Mouse (Mus musculus): ENCODE measurements around the gene Rps6kb2. TPM values are rescaled to one million over a fixed set of nuclear protein-coding genes. Genes with fewer than 3 reads are reported as not detected.

Gene Rps6kb2
- polyA plus RNA-seq, 1 experiment: 79.5 TPM

GRCm38 (mm10) chr19:4190831-4191334 lies 27.7 kb upstream of the Rps6kb2 start, which contains the start of gene Tbc1d10c:
Tbc1d10c (minus strand) TSS chr19:4191284.
- Histone ChIP-seq H3K4me1 (ENCODE audit: control insufficient read depth, insufficient read depth, low read length) (peaks cover 7% of the 10 kb centered on the region; the same call in 1 of the 2 replicates), H3K4me3 (ENCODE audit: insufficient read depth, low read length) (peak within 1 kb of the TSS; percentile 97), H3K27ac (ENCODE audit: insufficient read depth, low read length) (peak within 1 kb of the TSS; percentile 93)
- TF ChIP-seq POLR2A (IDR thresholded peaks at IDR 0.05; ENCODE audit: extremely low read depth, insufficient read depth, low read length): no peak
- TF ChIP-seq CTCF (IDR thresholded peaks at IDR 0.05; ENCODE audit: extremely low read depth, insufficient read depth, low read length): no peak

DNA sequence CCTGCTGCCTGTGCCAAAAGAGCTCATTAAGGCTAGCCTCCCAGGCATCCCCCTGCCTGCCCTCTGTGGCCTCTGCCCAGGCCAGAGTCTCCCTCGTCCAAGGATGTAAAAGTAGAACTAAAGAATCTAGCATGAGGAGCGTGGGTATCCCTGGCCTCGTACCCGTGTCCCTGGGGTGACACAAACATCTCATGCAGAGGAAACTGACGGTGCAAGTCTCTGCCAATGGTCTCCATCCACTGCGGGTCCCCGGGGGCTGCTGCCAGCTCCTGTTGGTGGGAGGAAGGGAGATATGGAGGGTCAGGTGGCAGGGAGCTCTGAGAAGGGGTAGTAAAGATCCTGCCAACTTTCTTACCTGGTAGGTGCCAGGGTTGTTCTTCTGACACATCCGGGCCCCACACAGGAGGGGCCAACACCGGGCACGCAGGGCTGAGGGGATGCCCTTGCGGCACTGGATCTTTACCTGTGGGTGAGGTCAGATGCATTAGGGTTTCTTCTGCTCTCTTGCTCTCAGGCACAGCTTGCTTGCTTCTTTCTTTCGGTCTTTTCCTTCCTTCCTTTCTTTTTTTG lies 26.0 kb upstream of the Rps6kb2 start:
- Histone ChIP-seq H3K4me1 (ENCODE audit: control insufficient read depth, insufficient read depth, low read length) (peaks cover 5% of the 10 kb centered on the region; the same call in 1 of the 2 replicates), H3K4me3 (ENCODE audit: insufficient read depth, low read length) (no peak overlapping the region), H3K27ac (ENCODE audit: insufficient read depth, low read length) (no peak overlapping the region)
- TF ChIP-seq POLR2A (IDR thresholded peaks at IDR 0.05; ENCODE audit: extremely low read depth, insufficient read depth, low read length) (no peak), CTCF (IDR thresholded peaks at IDR 0.05; ENCODE audit: extremely low read depth, insufficient read depth, low read length) (no peak)

DNA sequence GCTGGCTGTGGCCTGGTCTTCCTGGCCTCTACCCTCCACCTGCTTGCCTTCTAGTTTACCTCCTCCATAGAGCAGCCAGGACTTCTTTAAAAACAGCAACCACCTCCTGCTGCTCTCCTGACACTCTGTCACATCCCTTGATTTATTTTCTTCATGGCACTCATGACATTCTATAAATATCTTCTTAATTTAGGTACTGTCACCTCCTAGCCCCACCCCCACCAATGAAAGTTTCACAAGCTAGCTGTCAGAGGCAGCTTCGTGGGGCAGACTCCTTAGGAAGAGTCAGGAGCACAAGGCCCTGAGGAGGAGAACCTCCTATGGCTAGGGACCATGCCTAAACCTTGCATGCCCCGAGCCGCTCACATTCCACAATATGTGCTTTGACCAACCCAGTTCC lies 24.1 kb upstream of the Rps6kb2 start:
- H3K27ac ChIP-seq (ENCODE audit: insufficient read depth, low read length): no peak overlapping the region
- TF ChIP-seq CTCF (IDR thresholded peaks at IDR 0.05; ENCODE audit: extremely low read depth, insufficient read depth, low read length) (no peak), POLR2A (IDR thresholded peaks at IDR 0.05; ENCODE audit: extremely low read depth, insufficient read depth, low read length) (no peak)
- H3K4me3 ChIP-seq (ENCODE audit: insufficient read depth, low read length): no peak overlapping the region
- H3K4me1 ChIP-seq (ENCODE audit: control insufficient read depth, insufficient read depth, low read length): peaks cover 2% of the 10 kb centered on the region; the same call in 1 of the 2 replicates

- Histone ChIP-seq H3K27ac (ENCODE audit: insufficient read depth, low read length) (no peak overlapping the region), H3K4me3 (ENCODE audit: insufficient read depth, low read length) (no peak overlapping the region), H3K4me1 (ENCODE audit: control insufficient read depth, insufficient read depth, low read length) (peaks cover 4% of the 10 kb centered on the region)
- no peak for TF ChIP-seq POLR2A (IDR thresholded peaks at IDR 0.05; ENCODE audit: extremely low read depth, insufficient read depth, low read length)
- TF ChIP-seq CTCF (IDR thresholded peaks at IDR 0.05; ENCODE audit: extremely low read depth, insufficient read depth, low read length): no peak
Observed at GRCm38 (mm10) chr19:4184976-4185975, 22.1 kb upstream of the Rps6kb2 start.

DNA sequence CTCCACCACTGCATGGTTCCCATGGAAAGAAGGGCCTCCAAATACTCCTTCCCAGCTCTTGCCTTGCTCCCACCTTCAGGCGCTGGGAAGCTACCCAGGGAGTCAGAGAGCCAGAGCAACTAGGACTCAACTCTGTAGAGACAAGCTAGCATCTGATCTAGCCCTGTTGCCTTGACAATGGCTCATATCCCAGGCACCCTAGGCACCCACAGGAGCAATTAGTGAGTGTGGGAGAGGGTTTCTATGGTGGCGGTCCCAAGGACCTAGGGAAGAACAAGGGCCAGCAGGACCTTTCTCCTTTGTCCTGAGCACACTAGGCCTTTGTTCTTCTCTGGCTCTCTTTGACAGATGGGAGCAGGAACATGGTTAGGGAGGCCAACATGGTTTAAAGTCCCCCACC lies 20.5 kb upstream of the Rps6kb2 start:
- peaks cover 4% of the 10 kb centered on the region for H3K4me1 ChIP-seq (ENCODE audit: control insufficient read depth, insufficient read depth, low read length)
- TF ChIP-seq POLR2A (IDR thresholded peaks at IDR 0.05; ENCODE audit: extremely low read depth, insufficient read depth, low read length) (no peak), CTCF (IDR thresholded peaks at IDR 0.05; ENCODE audit: extremely low read depth, insufficient read depth, low read length) (no peak)
- H3K4me3 ChIP-seq (ENCODE audit: insufficient read depth, low read length): no peak overlapping the region
- H3K27ac ChIP-seq (ENCODE audit: insufficient read depth, low read length): peak overlapping the region; percentile 88

GRCm38 (mm10) chr19:4181892-4182291 lies 18.7 kb upstream of the Rps6kb2 start:
- TF ChIP-seq POLR2A (IDR thresholded peaks at IDR 0.05; ENCODE audit: extremely low read depth, insufficient read depth, low read length) (0 out of 2 replicates have a peak, but pooled peaks have one; percentile 47), CTCF (IDR thresholded peaks at IDR 0.05; ENCODE audit: extremely low read depth, insufficient read depth, low read length) (no peak)
- Histone ChIP-seq H3K4me1 (ENCODE audit: control insufficient read depth, insufficient read depth, low read length) (peaks cover 4% of the 10 kb centered on the region), H3K4me3 (ENCODE audit: insufficient read depth, low read length) (no peak overlapping the region), H3K27ac (ENCODE audit: insufficient read depth, low read length) (no peak overlapping the region)

GRCm38 (mm10) chr19:4180411-4180810 lies 17.3 kb upstream of the Rps6kb2 start:
- Histone ChIP-seq H3K4me1 (ENCODE audit: control insufficient read depth, insufficient read depth, low read length) (peaks cover 4% of the 10 kb centered on the region), H3K27ac (ENCODE audit: insufficient read depth, low read length) (no peak overlapping the region), H3K4me3 (ENCODE audit: insufficient read depth, low read length) (no peak overlapping the region)
- no peak for TF ChIP-seq CTCF (IDR thresholded peaks at IDR 0.05; ENCODE audit: extremely low read depth, insufficient read depth, low read length)
- TF ChIP-seq POLR2A (IDR thresholded peaks at IDR 0.05; ENCODE audit: extremely low read depth, insufficient read depth, low read length): no peak

DNA sequence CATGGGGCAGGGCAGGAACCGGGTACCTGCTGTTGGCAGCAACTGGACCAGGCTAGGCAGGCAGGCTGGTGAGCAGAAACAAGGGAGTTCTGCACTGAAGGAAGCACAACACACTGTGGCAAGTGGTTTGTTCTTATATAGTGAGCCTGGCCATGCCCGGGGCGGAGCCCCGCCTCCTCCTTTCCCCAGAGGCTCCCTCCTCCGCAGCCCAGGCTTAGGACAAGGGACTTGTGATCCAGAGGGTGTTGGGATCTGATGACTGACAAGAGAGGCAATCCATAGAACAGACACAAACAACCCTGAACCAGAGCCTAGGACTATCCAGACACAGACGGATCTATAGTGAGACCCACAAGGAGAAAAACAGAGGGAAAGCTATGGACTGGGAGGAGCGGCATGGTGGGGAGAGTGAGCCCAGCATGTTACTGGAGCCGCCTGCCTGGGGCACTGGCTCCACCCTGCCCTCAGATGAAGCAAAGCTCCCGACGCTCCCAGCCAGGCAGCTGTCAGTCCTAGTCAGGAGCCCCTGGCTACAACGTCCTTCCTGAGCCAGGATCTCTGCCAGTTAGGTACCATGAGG lies 12.3 kb upstream of the Rps6kb2 start, which contains the start of gene Carns1:
Gene Carns1, minus strand, starts transcription at position 112 of the 580 bp plus-strand sequence.
- H3K27ac ChIP-seq (ENCODE audit: insufficient read depth, low read length): peak within 1 kb of the TSS; percentile 60

DNA sequence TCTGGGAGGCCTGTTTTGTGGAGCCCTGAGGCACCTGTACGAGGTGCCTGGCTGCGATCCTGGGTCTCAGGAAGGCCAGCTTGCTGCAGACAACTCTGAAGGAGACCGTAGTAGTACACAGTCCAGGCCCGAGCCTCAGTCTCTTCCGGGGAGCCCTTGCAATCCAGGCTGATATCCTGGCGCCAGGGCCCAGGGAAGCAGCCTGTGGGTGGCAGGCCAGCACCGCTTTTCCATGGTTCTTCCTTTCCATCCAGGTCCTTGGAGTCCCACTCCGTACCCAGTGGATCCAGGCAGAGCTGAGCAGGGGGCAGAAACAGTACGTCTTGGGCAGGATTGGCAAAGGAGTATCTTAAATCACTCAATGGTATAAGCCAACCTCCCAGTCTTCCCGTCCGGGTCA lies 9.8 kb upstream of the Rps6kb2 start:
- no peaks in the 10 kb centered on the region for H3K4me1 ChIP-seq (ENCODE audit: control insufficient read depth, insufficient read depth, low read length)
- no peak overlapping the region for H3K27ac ChIP-seq (ENCODE audit: insufficient read depth, low read length)
- H3K4me3 ChIP-seq (ENCODE audit: insufficient read depth, low read length): no peak overlapping the region
- TF ChIP-seq CTCF (IDR thresholded peaks at IDR 0.05; ENCODE audit: extremely low read depth, insufficient read depth, low read length) (0 out of 2 replicates have a peak, but pooled peaks have one; percentile 9), POLR2A (IDR thresholded peaks at IDR 0.05; ENCODE audit: extremely low read depth, insufficient read depth, low read length) (no peak)

More for the DNA sequence above, 12.3 kb upstream of the Rps6kb2 start, which contains the start of gene Carns1:
- Histone ChIP-seq H3K4me1 (ENCODE audit: control insufficient read depth, insufficient read depth, low read length) (no peaks in the 10 kb centered on the region), H3K4me3 (ENCODE audit: insufficient read depth, low read length) (no peak within 1 kb of the TSS)
- TF ChIP-seq CTCF (IDR thresholded peaks at IDR 0.05; ENCODE audit: extremely low read depth, insufficient read depth, low read length) (no peak), POLR2A (IDR thresholded peaks at IDR 0.05; ENCODE audit: extremely low read depth, insufficient read depth, low read length) (0 out of 2 replicates have a peak, but pooled peaks have one; percentile 29)
